Mouse (Mus musculus): ENCODE measurements at regions not wholly inside any gene's neighbourhood (a gene's known extent, or its start where the extent isn't known, plus 50 kb on each side); places are given as distances from the start of the nearest gene placed in this dataset.

DNA sequence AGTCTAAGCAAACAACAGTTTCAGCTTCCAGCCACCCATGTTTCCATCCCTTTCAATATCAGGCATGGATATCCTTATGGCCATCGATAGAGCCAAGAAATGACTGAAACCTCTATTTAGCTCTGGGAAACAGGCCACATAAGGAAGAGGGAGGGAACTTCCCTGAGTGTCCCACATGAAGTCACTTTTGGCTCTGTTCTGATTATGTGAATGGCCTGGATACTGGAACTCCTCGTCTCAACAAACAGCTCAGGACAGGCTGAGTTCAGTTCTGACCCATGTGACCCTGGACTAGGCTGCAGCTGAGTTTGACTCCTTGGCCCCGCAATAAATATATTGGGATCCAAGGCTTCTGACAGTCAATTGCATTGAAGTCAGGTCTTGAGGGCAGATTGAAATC lies 63.6 kb upstream of the Lpar1 start:
- TF ChIP-seq CTCF (IDR thresholded peaks at IDR 0.05; ENCODE audit: low read depth, low read length) (no peak), POLR2A (IDR thresholded peaks at IDR 0.05; ENCODE audit: insufficient read depth, low read length) (no peak)

Measured in ES-Bruce4 (cell line).